Mouse (Mus musculus) bone marrow, adult 2 months (tissue): ENCODE measurements around the gene Ccdc107. TPM values are rescaled to one million over a fixed set of nuclear protein-coding genes. Genes with fewer than 3 reads are reported as not detected.
A peak's percentile ranks its signal among the peaks of the same experiment; 100 is the strongest.

Source experiments
- H3K27ac ChIP-seq: fragments of 200-500 bp; 2 replicates; pipeline ENCODE4 v1.5.1; 2012; ENCODE audit warnings: low read depth, mild to moderate bottlenecking, control low read depth, inconsistent platforms, low read length; ENCODE audit not compliant: control insufficient read depth, poor library complexity, insufficient read depth
- H3K4me1 ChIP-seq: fragments of 200-500 bp; 2 replicates; pipeline ENCODE4 v1.6.1; 2011; ENCODE audit warnings: low read length; ENCODE audit not compliant: control insufficient read depth, insufficient read depth
- H3K4me3 ChIP-seq: fragments of 200-500 bp; replicated peaks from 2 replicates; pipeline ENCODE3; 2011; ENCODE audit warnings: mild to moderate bottlenecking, low read depth, low read length, control low read depth; ENCODE audit not compliant: control insufficient read depth
- CTCF ChIP-seq: fragments of 200-500 bp; IDR thresholded peaks from 2 replicates; pipeline ENCODE4 v1.5.1; 2011; ENCODE audit warnings: low read length, control low read depth; ENCODE audit not compliant: control insufficient read depth, insufficient read depth
- POLR2A ChIP-seq: fragments of 200-500 bp; IDR thresholded peaks from 2 replicates; pipeline ENCODE4 v1.6.1; 2011; ENCODE audit warnings: low read depth, mild to moderate bottlenecking, control low read depth, low read length, borderline replicate concordance; ENCODE audit not compliant: control insufficient read depth
- WGBS: fragments of 180-500 bp; shearing (Covaris S2); methylation state at CpG from one replicate; pipeline ENCODE4 v1.1.7; 2018; 5-methylcytosine and 5-hydroxymethylcytosine counted together
- polyA plus RNA-seq: library from polyadenylated mRNA; stranded (reverse); fragments of >200 nt; gene quantifications from 2 replicates; pipeline ENCODE4 v1.2.4, GENCODE M21; 2011; ENCODE audit warnings: low replicate concordance; ENCODE audit not compliant: missing spikeins, insufficient read depth, insufficient read length

Ccdc107 gene
- polyA plus RNA-seq, 1 experiment: 76.5 TPM

- Histone ChIP-seq H3K27ac (peak within 1 kb of the TSS; percentile 70), H3K4me3 (peak within 1 kb of the TSS; percentile 93), H3K4me1 (peaks cover 6% of the 10 kb centered on the region)
- TF ChIP-seq CTCF: no peak
- TF ChIP-seq POLR2A: peak; percentile 53; the same call in 1 of the 2 replicates
- WGBS: 5% methylated on average over 50 of the region's 50 CpGs
Observed at GRCm38 (mm10) chr4:43499407-43500333, 7.0 kb downstream of the Ccdc107 start, which contains the start of gene Arhgef39. Gene Arhgef39 (minus strand): TSS chr4:43499695.

- TF ChIP-seq POLR2A (no peak), CTCF (no peak)
- WGBS: 84% methylated on average over 2 of the region's 2 CpGs
- H3K4me3 ChIP-seq: no peak overlapping the region
- H3K27ac ChIP-seq: no peak overlapping the region
- H3K4me1 ChIP-seq: peaks cover 4% of the 10 kb centered on the region
Observed at GRCm38 (mm10) chr4:43503041-43503440, 10.3 kb downstream of the Ccdc107 start.

- 74% methylated on average over 6 of the region's 6 CpGs for WGBS
- Histone ChIP-seq H3K4me3 (no peak overlapping the region), H3K4me1 (peaks cover 4% of the 10 kb centered on the region)
Observed at GRCm38 (mm10) chr4:43503506-43503905, 10.8 kb downstream of the Ccdc107 start.

GRCm38 (mm10) chr4:43504269-43504668 is 11.6 kb downstream of the Ccdc107 start:
- Histone ChIP-seq H3K4me3 (no peak overlapping the region), H3K27ac (no peak overlapping the region), H3K4me1 (peaks cover 2% of the 10 kb centered on the region)
- 11% methylated on average over 4 of the region's 4 CpGs for WGBS
- TF ChIP-seq POLR2A (no peak), CTCF (no peak)

More at GRCm38 (mm10) chr4:43503506-43503905, 10.8 kb downstream of the Ccdc107 start:
- H3K27ac ChIP-seq: no peak overlapping the region
- TF ChIP-seq CTCF (no peak), POLR2A (no peak)

GRCm38 (mm10) chr4:43506074-43506473 is 13.4 kb downstream of the Ccdc107 start:
- H3K4me1 ChIP-seq: no peaks in the 10 kb centered on the region; the same call in 1 of the 2 replicates
- no peak overlapping the region for H3K4me3 ChIP-seq
- H3K27ac ChIP-seq: no peak overlapping the region
- WGBS: 85% methylated on average over 8 of the region's 8 CpGs
- TF ChIP-seq CTCF (no peak), POLR2A (no peak)

- H3K27ac ChIP-seq: no peak within 1 kb of the TSS
- peak within 1 kb of the TSS; percentile 74 for H3K4me3 ChIP-seq
- TF ChIP-seq POLR2A (no peak), CTCF (no peak)
- no peaks in the 10 kb centered on the region; the same call in 1 of the 2 replicates for H3K4me1 ChIP-seq
- 70% methylated on average over 9 of the region's 9 CpGs for WGBS
Observed at GRCm38 (mm10) chr4:43506536-43507185, 14.0 kb downstream of the Ccdc107 start, which contains the start of gene Car9. Gene Car9 (plus strand): TSS chr4:43506966.

- peak overlapping the region; percentile 59; the same call in 1 of the 2 replicates for H3K27ac ChIP-seq
- 3% methylated on average over 21 of the region's 22 CpGs for WGBS
- H3K4me1 ChIP-seq: no peaks in the 10 kb centered on the region; the same call in 1 of the 2 replicates
- H3K4me3 ChIP-seq: peak overlapping the region; percentile 74
- TF ChIP-seq CTCF (no peak), POLR2A (no peak)
Observed at GRCm38 (mm10) chr4:43507938-43508665, 15.4 kb downstream of the Ccdc107 start.

- no peak for TF ChIP-seq CTCF
- TF ChIP-seq POLR2A: peak; percentile 69; the same call in 1 of the 2 replicates
- H3K27ac ChIP-seq: peak overlapping the region; percentile 59
- H3K4me3 ChIP-seq: peak overlapping the region; percentile 74
- whole genome bisulfite sequencing: 1% methylated on average over 13 of the region's 13 CpGs
- no peaks in the 10 kb centered on the region; the same call in 1 of the 2 replicates for H3K4me1 ChIP-seq
Observed at GRCm38 (mm10) chr4:43508666-43508997, 15.9 kb downstream of the Ccdc107 start.
